Mouse (Mus musculus) embryonic facial prominence, embryonic 11.5 days (tissue): ENCODE measurements around the gene Atxn2. TPM values are rescaled to one million over a fixed set of nuclear protein-coding genes. Genes with fewer than 3 reads are reported as not detected.

ENCODE experiments used
- ATAC-seq: fragments of 200-750 bp; cut with Nextera tagmentation; replicated peaks from 2 replicates; pipeline ENCODE4 v1.8.0; 2017; ENCODE audit warnings: low read depth; ENCODE audit not compliant: insufficient number of reproducible peaks, low FRiP score, low TSS enrichment
- DNase-seq: peaks from one replicate; pipeline ENCODE4 v3.0.0-alpha.2; 2015; ENCODE audit warnings: low spot score
- H3K27ac ChIP-seq: fragments of 300-500 bp; sonication (generic); replicated peaks from 2 replicates; pipeline ENCODE4 v1.5.1; 2014; ENCODE audit warnings: mild to moderate bottlenecking, low read depth, low read length, control low read depth
- H3K27me3 ChIP-seq: fragments of 300-500 bp; sonication (generic); 2 replicates; pipeline ENCODE4 v1.6.1; 2014; ENCODE audit warnings: mild to moderate bottlenecking, low read length, moderate library complexity, mixed read lengths; ENCODE audit not compliant: control insufficient read depth, insufficient read depth
- H3K36me3 ChIP-seq: fragments of 300-500 bp; sonication (generic); replicated peaks from 2 replicates; pipeline ENCODE4 v1.6.1; 2014; ENCODE audit warnings: low read depth, mild to moderate bottlenecking, low read length, moderate library complexity, mixed read lengths; ENCODE audit not compliant: control insufficient read depth, insufficient read depth
- H3K4me1 ChIP-seq: fragments of 300-500 bp; sonication (generic); 2 replicates; pipeline ENCODE4 v1.6.1; 2014; ENCODE audit warnings: low read length, mixed read lengths; ENCODE audit not compliant: control insufficient read depth, insufficient read depth
- H3K4me2 ChIP-seq: fragments of 300-500 bp; sonication (generic); 2 replicates; pipeline ENCODE4 v1.6.1; 2014; ENCODE audit warnings: low read depth, mild to moderate bottlenecking, control low read depth, low read length, moderate library complexity
- H3K4me3 ChIP-seq: fragments of 300-500 bp; sonication (generic); 2 replicates; pipeline ENCODE4 v1.5.1; 2014; ENCODE audit warnings: low read depth, low read length, control low read depth
- H3K9ac ChIP-seq: fragments of 300-500 bp; sonication (generic); replicated peaks from 2 replicates; pipeline ENCODE4 v1.6.1; 2014; ENCODE audit warnings: mild to moderate bottlenecking, control low read depth, low read length
- H3K9me3 ChIP-seq: fragments of 300-500 bp; sonication (generic); replicated peaks from 2 replicates; pipeline ENCODE4 v1.6.1; 2016; ENCODE audit warnings: mild to moderate bottlenecking, low read length, inconsistent platforms, mixed read lengths; ENCODE audit not compliant: control insufficient read depth
- WGBS: fragments of 180-500 bp; shearing (Covaris S2); extraction: QIAGEN DNeasy Blood & Tissue Kit; methylation state at CpG from one replicate; pipeline ENCODE4 v1.1.7; 2014; 5-methylcytosine and 5-hydroxymethylcytosine counted together
- polyA plus RNA-seq: library from polyadenylated mRNA; unstranded; fragments of >200 nt; fragmentation: Nextera tagmentation; extraction: Ambion mirVana; gene quantifications from 2 replicates; pipeline ENCODE4 v1.2.1, GENCODE M21; 2014

Atxn2 gene
- polyA plus RNA-seq, 1 experiment from 2014 or later: 61.5 TPM

DNA sequence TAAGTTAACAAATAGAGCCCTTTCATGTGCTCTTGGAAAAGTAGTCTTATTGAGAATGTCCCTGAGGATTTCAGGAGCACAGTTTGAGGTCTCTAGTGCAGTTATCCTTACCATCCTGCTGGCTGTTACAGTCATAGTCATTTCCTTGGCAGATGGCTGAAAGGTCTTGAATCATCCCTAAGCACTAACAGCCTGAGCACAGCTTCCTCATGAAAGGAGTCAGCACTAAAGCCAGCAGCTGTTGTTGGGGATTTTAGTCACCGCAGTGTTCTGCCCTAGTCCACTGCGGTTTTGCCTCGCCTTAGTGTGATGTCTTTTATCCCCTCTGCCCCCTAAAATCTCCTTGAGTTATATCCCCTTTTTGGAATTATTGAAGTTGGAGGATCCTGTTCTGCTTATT is 96.0 kb downstream of the Atxn2 start:
- Histone ChIP-seq H3K9me3 (no peaks in the 10 kb centered on the region), H3K27me3 (no peaks in the 10 kb centered on the region), H3K4me1 (no peaks in the 10 kb centered on the region), H3K4me2 (no peak overlapping the region), H3K36me3 (peaks cover 3% of the 10 kb centered on the region), H3K27ac (no peak overlapping the region), H3K9ac (no peak overlapping the region), H3K4me3 (no peak overlapping the region)
- no peak for ATAC-seq
- no peak for DNase-seq
- WGBS: 92% methylated on average over 3 of the region's 3 CpGs

DNA sequence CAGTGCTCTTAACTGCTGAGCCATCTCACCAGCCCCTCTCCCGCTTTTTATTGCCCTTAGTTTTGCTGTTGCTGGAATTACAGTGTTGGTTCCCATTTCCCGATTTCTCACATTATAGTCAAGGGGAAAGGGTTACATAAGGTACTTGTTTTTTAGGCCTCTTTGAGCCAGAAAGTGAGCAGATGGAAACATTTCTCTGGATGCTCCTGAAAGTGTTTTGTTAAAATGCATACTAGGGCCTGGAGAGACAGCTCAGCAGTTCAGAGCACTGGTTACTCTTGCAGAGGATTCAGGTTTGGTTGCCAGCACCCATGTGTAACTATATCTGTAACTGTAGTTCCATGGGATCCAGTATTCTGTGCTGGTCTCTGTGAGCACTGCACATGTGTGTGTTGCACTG is 97.1 kb downstream of the Atxn2 start:
- H3K9ac ChIP-seq: no peak overlapping the region
- no peaks in the 10 kb centered on the region for H3K9me3 ChIP-seq
- peaks cover 5% of the 10 kb centered on the region for H3K36me3 ChIP-seq
- WGBS: 92% methylated on average over 2 of the region's 2 CpGs
- H3K27ac ChIP-seq: no peak overlapping the region
- no peaks in the 10 kb centered on the region for H3K27me3 ChIP-seq
- no peak overlapping the region for H3K4me2 ChIP-seq
- DNase-seq (no peak), ATAC-seq (no peak)
- H3K4me3 ChIP-seq: no peak overlapping the region
- H3K4me1 ChIP-seq: no peaks in the 10 kb centered on the region

DNA sequence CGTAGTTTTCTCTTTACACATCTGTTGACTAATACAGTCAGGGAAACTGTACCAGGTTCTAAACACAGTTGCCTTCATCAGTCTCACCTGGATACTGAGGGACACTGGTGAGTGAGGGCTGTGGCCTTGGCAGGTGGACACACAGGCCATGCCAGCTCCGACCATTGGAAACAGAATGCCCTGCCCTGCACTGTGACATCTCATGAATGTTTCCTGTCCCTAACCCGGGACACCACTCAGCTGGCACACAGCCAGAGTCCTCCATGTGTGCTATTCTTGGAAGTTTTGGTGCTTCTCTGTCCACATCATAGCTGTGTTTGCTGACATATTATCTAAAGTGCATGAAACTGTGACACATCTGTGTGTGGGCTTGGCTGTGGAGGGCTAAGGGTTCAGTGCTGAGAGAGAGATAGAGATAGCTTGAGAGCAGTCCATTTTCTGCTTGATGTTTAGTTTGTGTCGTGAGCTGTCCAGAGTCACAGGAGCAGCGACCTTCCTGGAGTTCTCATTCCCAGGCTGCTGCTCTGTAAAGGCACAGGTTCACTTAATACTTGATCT is 98.6 kb downstream of the Atxn2 start:
- H3K36me3 ChIP-seq: peaks cover 8% of the 10 kb centered on the region
- DNase-seq: no peak
- H3K4me1 ChIP-seq: no peaks in the 10 kb centered on the region
- H3K9me3 ChIP-seq: no peaks in the 10 kb centered on the region
- H3K4me2 ChIP-seq: no peak overlapping the region
- H3K4me3 ChIP-seq: no peak overlapping the region
- H3K9ac ChIP-seq: no peak overlapping the region
- H3K27me3 ChIP-seq: no peaks in the 10 kb centered on the region
- no peak for ATAC-seq
- WGBS: 88% methylated on average over 5 of the region's 5 CpGs
- no peak overlapping the region for H3K27ac ChIP-seq

DNA sequence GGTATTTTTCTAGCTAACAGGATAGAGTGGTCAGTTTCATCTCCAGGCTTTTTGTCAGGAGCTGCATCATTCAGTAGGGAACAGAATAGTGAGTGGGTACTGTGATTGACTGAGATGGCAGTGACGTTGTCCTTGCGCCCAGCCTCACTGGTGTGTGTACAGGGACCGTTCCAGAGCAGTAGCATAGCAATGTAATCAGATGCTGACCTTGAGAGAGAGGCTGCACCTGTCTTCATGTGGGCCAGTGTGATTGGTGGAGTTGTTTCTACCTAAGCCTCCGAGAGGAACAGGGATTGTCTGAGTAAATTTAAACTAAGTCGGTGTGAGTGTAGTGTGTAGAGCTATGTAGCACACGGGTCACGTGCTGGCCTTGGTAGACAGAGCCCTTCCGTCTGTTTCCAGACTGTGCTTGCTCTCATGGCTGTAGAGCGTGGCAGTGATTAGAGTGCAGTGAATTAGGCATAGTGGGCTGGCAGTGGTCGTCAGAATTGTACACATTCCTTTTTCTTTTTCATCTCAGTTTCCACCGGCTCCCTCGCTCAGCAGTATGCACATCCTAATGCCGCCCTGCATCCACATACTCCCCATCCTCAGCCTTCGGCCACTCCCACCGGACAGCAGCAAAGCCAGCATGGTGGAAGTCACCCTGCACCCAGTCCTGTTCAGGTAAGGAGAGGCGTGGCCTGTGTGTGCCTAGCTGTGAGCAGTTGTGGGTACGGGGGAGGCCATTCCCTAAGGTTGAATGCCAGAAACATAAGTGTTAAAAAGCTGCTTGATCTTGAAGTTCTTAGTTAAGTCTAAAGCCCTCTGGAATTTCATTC is 99.4 kb downstream of the Atxn2 start:
- peaks cover 8% of the 10 kb centered on the region for H3K36me3 ChIP-seq
- no peaks in the 10 kb centered on the region for H3K4me1 ChIP-seq
- no peak overlapping the region for H3K9ac ChIP-seq
- no peak overlapping the region for H3K27ac ChIP-seq
- no peak overlapping the region for H3K4me3 ChIP-seq
- no peak for DNase-seq
- 87% methylated on average over 17 of the region's 17 CpGs for WGBS
- no peak for ATAC-seq
- H3K27me3 ChIP-seq: no peaks in the 10 kb centered on the region
- H3K9me3 ChIP-seq: no peaks in the 10 kb centered on the region
- H3K4me2 ChIP-seq: no peak overlapping the region

DNA sequence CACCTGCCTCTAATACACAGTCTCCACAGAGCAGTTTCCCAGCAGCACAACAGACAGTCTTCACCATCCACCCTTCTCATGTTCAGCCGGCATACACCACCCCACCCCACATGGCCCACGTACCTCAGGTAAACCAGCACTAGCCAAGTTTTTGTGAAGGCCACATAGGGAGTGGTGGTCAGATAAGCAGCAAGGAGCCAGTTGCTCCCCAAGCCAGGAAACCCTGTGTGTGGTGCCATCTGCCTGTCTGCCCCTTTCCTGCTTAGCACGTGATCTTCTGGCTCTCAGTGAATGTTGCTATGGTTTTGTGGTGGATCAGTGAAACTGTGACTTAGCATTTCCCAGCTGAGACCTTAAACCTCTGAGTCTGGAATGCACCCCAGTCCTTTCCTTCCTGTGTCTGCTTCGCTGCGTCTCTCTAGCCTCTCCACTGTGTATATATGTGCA is 100.4 kb downstream of the Atxn2 start:
- 94% methylated on average over 5 of the region's 5 CpGs for WGBS
- Histone ChIP-seq H3K4me1 (no peaks in the 10 kb centered on the region), H3K4me2 (no peak overlapping the region), H3K9ac (no peak overlapping the region), H3K27me3 (no peaks in the 10 kb centered on the region), H3K27ac (no peak overlapping the region), H3K36me3 (peaks cover 8% of the 10 kb centered on the region), H3K9me3 (no peaks in the 10 kb centered on the region), H3K4me3 (no peak overlapping the region)
- DNase-seq: no peak
- ATAC-seq: no peak

DNA sequence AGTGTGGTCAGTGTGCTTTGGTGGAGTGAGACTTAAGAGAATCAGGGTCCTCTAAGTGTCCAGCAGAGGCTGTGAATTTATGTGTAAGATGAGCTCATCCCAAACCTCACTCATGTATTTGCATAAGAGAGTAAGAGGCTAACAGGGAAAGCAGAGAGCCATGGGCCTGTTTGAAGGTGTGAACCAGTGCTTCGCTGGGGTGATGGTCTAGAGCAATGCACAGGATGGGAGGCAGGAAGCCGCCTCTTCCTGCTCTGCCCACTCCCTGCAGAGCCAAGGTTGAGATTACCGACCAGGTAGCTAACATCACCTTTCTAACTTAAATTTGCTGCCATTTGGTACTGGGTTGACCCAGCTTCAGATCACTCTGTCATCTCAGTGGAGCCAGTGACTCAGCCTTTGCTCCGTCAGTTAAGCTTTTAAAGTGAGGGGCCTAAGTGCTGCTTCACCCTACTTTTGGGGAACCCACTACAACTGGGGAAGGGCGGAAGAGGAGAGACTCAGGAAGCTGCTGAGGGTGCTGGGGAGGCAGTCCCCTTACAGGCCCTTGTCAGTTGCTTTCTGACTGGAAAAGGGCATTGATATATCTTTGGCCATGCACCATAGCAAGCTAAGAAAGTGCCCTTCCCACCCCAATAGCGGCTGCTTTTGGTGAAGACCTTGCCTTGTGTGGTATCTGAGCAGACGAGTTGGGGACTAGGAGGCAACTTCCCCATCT is 101.5 kb downstream of the Atxn2 start:
- peaks cover 13% of the 10 kb centered on the region for H3K36me3 ChIP-seq
- no peak overlapping the region for H3K4me2 ChIP-seq
- 85% methylated on average over 7 of the region's 7 CpGs for WGBS
- H3K27ac ChIP-seq: no peak overlapping the region
- DNase-seq: no peak
- H3K4me1 ChIP-seq: no peaks in the 10 kb centered on the region
- no peaks in the 10 kb centered on the region for H3K9me3 ChIP-seq
- no peak overlapping the region for H3K4me3 ChIP-seq
- H3K9ac ChIP-seq: no peak overlapping the region
- no peak for ATAC-seq
- H3K27me3 ChIP-seq: no peaks in the 10 kb centered on the region

DNA sequence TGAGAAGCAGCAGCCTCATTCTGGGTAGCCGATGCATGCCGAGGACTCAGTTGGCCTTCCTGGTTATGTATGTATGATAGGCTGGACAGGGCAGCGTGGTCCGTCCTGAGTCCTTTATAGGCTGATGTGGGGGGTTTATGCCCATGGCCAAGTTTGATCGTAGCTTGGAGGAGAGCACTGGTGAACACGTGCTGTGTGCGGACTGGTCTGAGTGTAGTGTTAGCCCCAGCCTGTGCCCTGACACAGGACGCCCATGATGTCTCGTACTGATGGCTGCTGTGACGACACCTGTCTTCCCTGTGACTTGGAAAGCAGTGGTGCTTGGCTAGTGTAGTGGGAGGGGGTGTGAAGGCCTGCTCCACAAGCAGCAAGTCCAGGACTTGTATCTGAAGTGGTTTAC is 102.6 kb downstream of the Atxn2 start:
- WGBS: 92% methylated on average over 10 of the region's 10 CpGs
- Histone ChIP-seq H3K4me3 (no peak overlapping the region), H3K9me3 (no peaks in the 10 kb centered on the region), H3K9ac (no peak overlapping the region), H3K4me2 (no peak overlapping the region), H3K36me3 (peaks cover 17% of the 10 kb centered on the region), H3K27ac (no peak overlapping the region), H3K4me1 (no peaks in the 10 kb centered on the region), H3K27me3 (no peaks in the 10 kb centered on the region)
- DNase-seq (no peak), ATAC-seq (no peak)

DNA sequence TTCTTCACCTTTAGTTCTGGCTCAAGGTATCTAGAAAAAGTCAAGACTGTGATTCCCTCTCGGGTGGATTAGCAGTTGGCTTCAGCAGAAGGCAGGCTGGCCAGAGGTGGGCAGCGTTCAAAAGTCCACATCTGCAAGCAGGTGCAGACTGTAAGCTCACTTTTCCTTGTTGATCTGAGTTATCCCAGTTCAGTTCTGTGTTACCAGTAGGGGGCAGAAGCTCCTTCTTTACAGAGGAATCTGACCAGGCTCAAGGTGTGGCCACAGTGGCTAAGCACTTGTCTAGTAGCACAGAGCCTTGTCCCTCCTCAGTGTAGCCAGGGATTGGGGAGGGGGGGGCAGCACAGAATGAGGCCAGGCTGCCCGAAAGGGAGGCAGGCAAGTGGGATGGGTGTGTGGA is 103.9 kb downstream of the Atxn2 start:
- H3K9me3 ChIP-seq: no peaks in the 10 kb centered on the region
- H3K36me3 ChIP-seq: peaks cover 22% of the 10 kb centered on the region
- H3K4me1 ChIP-seq: no peaks in the 10 kb centered on the region
- DNase-seq (peak; percentile 72), ATAC-seq (no peak)
- WGBS: 71% methylated on average over 3 of the region's 3 CpGs
- H3K4me3 ChIP-seq: no peak overlapping the region
- H3K27ac ChIP-seq: no peak overlapping the region
- H3K27me3 ChIP-seq: no peaks in the 10 kb centered on the region
- no peak overlapping the region for H3K4me2 ChIP-seq
- no peak overlapping the region for H3K9ac ChIP-seq
